Mouse (Mus musculus): ENCODE measurements around the gene Zfp365.

DNA sequence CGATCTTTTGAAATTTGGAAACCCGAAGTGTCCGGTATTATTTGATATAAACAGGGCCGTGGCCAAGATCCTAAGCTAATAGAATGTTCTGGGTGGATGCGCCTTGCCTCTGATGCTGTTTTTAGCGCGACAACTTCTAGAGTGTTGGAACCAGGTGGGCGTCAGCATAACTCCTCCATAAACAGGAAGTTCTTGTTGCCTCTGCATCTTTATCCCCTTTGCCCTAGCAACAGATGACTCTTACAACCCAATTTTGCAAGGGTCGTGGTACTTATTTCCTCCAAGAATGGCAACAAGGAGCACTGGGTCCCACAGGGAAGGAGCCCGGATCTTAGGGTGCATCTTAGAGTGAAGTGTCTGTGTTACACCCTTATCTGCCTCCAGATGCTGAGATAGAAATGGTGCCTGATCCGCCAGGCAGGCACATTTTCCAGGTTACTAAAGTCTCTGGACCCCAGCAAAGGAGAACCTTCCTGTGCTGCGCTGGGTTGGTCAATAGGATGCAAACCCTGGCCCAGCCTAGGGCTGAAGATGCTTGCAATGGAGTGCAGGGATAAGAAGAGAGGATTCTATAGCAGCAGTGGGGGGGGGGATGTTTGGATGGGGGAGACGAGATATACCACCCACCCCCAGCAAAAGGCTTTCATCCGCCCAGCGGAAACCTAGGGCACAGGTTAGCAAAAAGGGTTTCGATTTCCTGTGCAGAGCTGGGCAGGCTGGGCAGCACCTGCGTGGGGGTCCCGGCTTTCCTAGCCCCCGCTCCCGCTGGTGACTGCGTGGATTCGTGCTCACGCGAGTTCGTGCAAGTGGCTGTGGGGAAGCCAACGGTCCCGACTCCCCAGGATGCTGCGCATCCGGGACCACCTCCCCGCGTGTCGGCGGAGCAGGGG lies 770 bp downstream of the Zfp365 start:
- TF ChIP-seq CTCF (conservative IDR thresholded peaks at IDR 0.05; ENCODE audit: insufficient read depth, insufficient read length, low read depth, low read length), result no peak
- TF ChIP-seq POLR2A (IDR thresholded peaks at IDR 0.05; ENCODE audit: low read depth, low read length), result no peak

Data from kidney, adult 2 months (tissue).